In the genomic region with DNA sequence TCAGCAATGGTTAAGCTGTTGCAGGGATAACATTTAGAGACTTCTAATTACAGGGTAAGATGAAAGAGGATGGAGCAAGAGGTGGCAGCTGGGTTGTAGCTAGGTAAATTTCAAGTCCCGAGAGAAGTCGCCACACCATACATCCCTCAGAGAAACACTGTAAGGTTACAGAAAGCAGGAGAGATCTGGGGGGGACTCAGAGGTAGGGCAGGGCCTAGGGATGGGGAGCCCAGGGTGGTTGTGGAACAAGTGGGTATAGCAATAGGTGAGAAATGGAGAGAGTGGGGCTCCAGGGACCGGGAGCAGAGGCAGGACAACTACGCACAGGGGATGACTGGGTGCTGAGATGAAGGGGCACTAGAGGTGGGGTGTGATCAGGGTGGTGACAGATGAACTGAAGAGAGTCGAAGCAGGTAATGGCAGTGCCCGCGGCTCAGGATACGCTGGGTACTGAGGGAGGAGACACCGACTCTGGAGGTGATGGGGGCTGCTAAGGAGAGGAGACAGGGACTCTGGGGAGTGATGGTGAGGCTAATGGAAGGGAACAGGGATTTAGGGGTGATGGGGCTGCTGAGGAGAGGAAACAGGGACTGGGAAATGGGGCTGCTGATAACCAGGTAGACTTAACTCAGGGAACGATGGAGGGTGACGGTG, we compare ENCODE assay signal across 8 mouse cellular contexts. TPM values are rescaled to one million over a fixed set of nuclear protein-coding genes. Genes with fewer than 3 reads are reported as not detected.
DNase-seq lines count a peak whose midpoint lies in the region; ATAC-seq lines count a peak whose summit lies in the region.

No protein-coding gene starts in this region.

- no peak; the same call in 1 of the 2 replicates for ATAC-seq in kidney, embryonic 14.5 days (ENCODE audit: low FRiP score, low TSS enrichment)
- no peak for ATAC-seq in hindbrain, embryonic 12.5 days (ENCODE audit: low FRiP score)
- ATAC-seq in midbrain, embryonic 12.5 days (ENCODE audit: low FRiP score, low read depth) = no peak
- no peak for ATAC-seq in monocyte, adult 5-6 weeks (replicated peaks; ENCODE audit: insufficient number of reproducible peaks, low FRiP score, low TSS enrichment, poor library complexity, severe bottlenecking)

- peak overlapping the region; percentile 11; the same call in 1 of the 2 replicates for H3K27ac ChIP-seq in kidney, embryonic 14.5 days (ENCODE audit: low read depth, low read length)
- peak overlapping the region; percentile 84 for H3K27ac ChIP-seq in brown adipose tissue, adult 24 weeks (replicated peaks; ENCODE audit: low read depth, low read length)
- H3K27ac ChIP-seq in hindbrain, embryonic 12.5 days = no peak overlapping the region
- H3K27ac ChIP-seq in midbrain, embryonic 12.5 days (replicated peaks) = no peak overlapping the region

- H3K36me3 ChIP-seq in kidney, embryonic 14.5 days (ENCODE audit: control insufficient read depth, insufficient read depth, low read length) = peaks cover 40% of the 10 kb centered on the region
- H3K36me3 ChIP-seq in hindbrain, embryonic 12.5 days = peaks cover 41% of the 10 kb centered on the region
- H3K36me3 ChIP-seq in midbrain, embryonic 12.5 days = peaks cover 38% of the 10 kb centered on the region

- peaks cover 25% of the 10 kb centered on the region for H3K4me1 ChIP-seq in kidney, embryonic 14.5 days (ENCODE audit: control insufficient read depth, insufficient read depth, low read length)
- H3K4me1 ChIP-seq in brown adipose tissue, adult 24 weeks (ENCODE audit: control insufficient read depth, insufficient read depth, insufficient read length, low read length) = peaks cover 19% of the 10 kb centered on the region
- peaks cover 32% of the 10 kb centered on the region for H3K4me1 ChIP-seq in hindbrain, embryonic 12.5 days
- peaks cover 37% of the 10 kb centered on the region for H3K4me1 ChIP-seq in midbrain, embryonic 12.5 days

- 18% methylated on average over 11 of the region's 11 CpGs for WGBS in kidney, embryonic 14.5 days
- 26% methylated on average over 11 of the region's 11 CpGs for WGBS in hindbrain, embryonic 12.5 days
- WGBS in midbrain, embryonic 12.5 days = 22% methylated on average over 11 of the region's 11 CpGs

- H3K4me3 ChIP-seq in kidney, embryonic 14.5 days (ENCODE audit: low read length) = peak overlapping the region; percentile 85
- peak overlapping the region; percentile 87 for H3K4me3 ChIP-seq in brown adipose tissue, adult 24 weeks (ENCODE audit: insufficient read depth, low read depth, low read length)
- H3K4me3 ChIP-seq in hindbrain, embryonic 12.5 days = peak overlapping the region; percentile 87
- H3K4me3 ChIP-seq in midbrain, embryonic 12.5 days = peak overlapping the region; percentile 85

- H3K27me3 ChIP-seq in kidney, embryonic 14.5 days (ENCODE audit: control insufficient read depth, insufficient read depth, low read length) = no peaks in the 10 kb centered on the region
- no peaks in the 10 kb centered on the region for H3K27me3 ChIP-seq in hindbrain, embryonic 12.5 days
- no peaks in the 10 kb centered on the region for H3K27me3 ChIP-seq in midbrain, embryonic 12.5 days

- DNase-seq in kidney, postnatal 36 days = no peak
- DNase-seq in ovary, postnatal 14 days (ENCODE audit: low spot score) = no peak
- DNase-seq in urinary bladder, postnatal 14 days (ENCODE audit: low spot score) = no peak

- no peaks in the 10 kb centered on the region for H3K9me3 ChIP-seq in kidney, embryonic 14.5 days (ENCODE audit: control insufficient read depth, low read length)
- H3K9me3 ChIP-seq in hindbrain, embryonic 12.5 days (replicated peaks) = no peaks in the 10 kb centered on the region
- H3K9me3 ChIP-seq in midbrain, embryonic 12.5 days = no peaks in the 10 kb centered on the region

- peak overlapping the region; percentile 78 for H3K4me2 ChIP-seq in kidney, embryonic 14.5 days (replicated peaks; ENCODE audit: low read depth, low read length)
- H3K4me2 ChIP-seq in hindbrain, embryonic 12.5 days (replicated peaks) = peak overlapping the region; percentile 87
- peak overlapping the region; percentile 95 for H3K4me2 ChIP-seq in midbrain, embryonic 12.5 days (replicated peaks)

- H3K9ac ChIP-seq in kidney, embryonic 14.5 days (ENCODE audit: low read depth, low read length) = peak overlapping the region; percentile 81
- peak overlapping the region; percentile 94 for H3K9ac ChIP-seq in hindbrain, embryonic 12.5 days
- H3K9ac ChIP-seq in midbrain, embryonic 12.5 days (replicated peaks) = peak overlapping the region; percentile 91

RNA-seq across cellular contexts. Expression of a gene that starts 1.3 kb away (rescaled TPM):
- polyA plus RNA-seq in kidney, embryonic 14.5 days (2014; fragmentation: Nextera tagmentation; extraction: Ambion mirVana) = 4.3 and 10.5 TPM in 2 replicates
- polyA plus RNA-seq in brown adipose tissue, adult 24 weeks (2012; ENCODE audit: insufficient read depth, insufficient read length, missing spikeins) = 20.1 and 24.6 TPM in 2 replicates
- 9.4 and 9.7 TPM in 2 replicates for polyA plus RNA-seq in hindbrain, embryonic 12.5 days (2016; fragmentation: Nextera tagmentation; extraction: Ambion mirVana)
- 9.0 and 9.6 TPM in 2 replicates for polyA plus RNA-seq in midbrain, embryonic 12.5 days (2016; fragmentation: Nextera tagmentation; extraction: Ambion mirVana)
- 25.0 to 58.3 TPM (median 29.7 TPM) in 3 replicates for total RNA-seq in monocyte, adult 5-6 weeks (2017)

RNA-seq across cellular contexts. Expression of a gene that starts 46.5 kb away (rescaled TPM):
- 43.5 and 55.8 TPM in 2 replicates for polyA plus RNA-seq in kidney, embryonic 14.5 days (2014; fragmentation: Nextera tagmentation; extraction: Ambion mirVana)
- polyA plus RNA-seq in brown adipose tissue, adult 24 weeks (2012; ENCODE audit: insufficient read depth, insufficient read length, missing spikeins) = 16.1 and 20.4 TPM in 2 replicates
- polyA plus RNA-seq in hindbrain, embryonic 12.5 days (2016; fragmentation: Nextera tagmentation; extraction: Ambion mirVana) = 42.0 and 50.1 TPM in 2 replicates
- 50.2 and 51.8 TPM in 2 replicates for polyA plus RNA-seq in midbrain, embryonic 12.5 days (2016; fragmentation: Nextera tagmentation; extraction: Ambion mirVana)
- total RNA-seq in monocyte, adult 5-6 weeks (2017) = 80.0 to 90.5 TPM (median 85.6 TPM) in 3 replicates

Comparison
In these comparisons a context has a peak if more than half of its experiments do, and no peak if none do; other contexts are left out.
1. H3K27ac ChIP-seq: peak in kidney, embryonic 14.5 days (single experiment) and brown adipose tissue, adult 24 weeks (single experiment); none in hindbrain, embryonic 12.5 days (single experiment) and midbrain, embryonic 12.5 days (single experiment).
2. Peak in every context shown above with its lines, with median percentiles within 50 percentile points of each other: H3K4me2 ChIP-seq, H3K4me3 ChIP-seq and H3K9ac ChIP-seq.